Mouse (Mus musculus) T-cell, adult 2 months (primary cell): Measurements from ENCODE around the gene Desi2.
"Not testable (repeated sequence)": the region's sequence is repeated elsewhere in the genome, so short reads cannot be mapped to it uniquely, and the experiment has no call there.

Source experiments
- DNase-seq: peaks from one replicate; pipeline ENCODE4 v3.0.0; 2022; ENCODE audit warnings: low spot score

The Desi2 gene

GRCm38 (mm10) chr1:178187216-178187791, at the start of gene Desi2:
Gene Desi2, plus strand, starts transcription at chr1:178187417.
- peak; percentile 99 for DNase-seq

- DNase-seq, result peak; percentile 39
These were observed 40.7 kb upstream of the Desi2 start for GRCm38 (mm10) chr1:178146513-178146912.

GRCm38 (mm10) chr1:178146915-178147314, 40.3 kb upstream of the Desi2 start:
- not testable (repeated sequence) for DNase-seq

- no peak for DNase-seq
These were observed 5.0 kb upstream of the Desi2 start for GRCm38 (mm10) chr1:178182251-178182650.

- no peak for DNase-seq
These were observed 1.6 kb upstream of the Desi2 start for GRCm38 (mm10) chr1:178185591-178185990.

GRCm38 (mm10) chr1:178187810-178188209, 593 bp downstream of the Desi2 start:
- DNase-seq, result not testable (repeated sequence)

GRCm38 (mm10) chr1:178188386-178188785, 1.2 kb downstream of the Desi2 start:
- peak; percentile 9 for DNase-seq

GRCm38 (mm10) chr1:178205701-178206325, 18.6 kb downstream of the Desi2 start:
- no peak for DNase-seq

GRCm38 (mm10) chr1:178207856-178208255, 20.6 kb downstream of the Desi2 start:
- not testable (repeated sequence) for DNase-seq

- DNase-seq, result no peak
These were observed 22.7 kb downstream of the Desi2 start for GRCm38 (mm10) chr1:178209966-178210365.

- DNase-seq, result no peak
These were observed 29.9 kb downstream of the Desi2 start for GRCm38 (mm10) chr1:178217157-178217556.

GRCm38 (mm10) chr1:178218305-178218704, 31.1 kb downstream of the Desi2 start:
- DNase-seq, result no peak

- DNase-seq, result no peak
These were observed 32.2 kb downstream of the Desi2 start for GRCm38 (mm10) chr1:178219166-178220077.

- DNase-seq, result not testable (repeated sequence)
These were observed 41.7 kb downstream of the Desi2 start for GRCm38 (mm10) chr1:178228888-178229287.

- DNase-seq, result no peak
These were observed 46.9 kb downstream of the Desi2 start for GRCm38 (mm10) chr1:178234109-178234508.

GRCm38 (mm10) chr1:178235919-178236466, 48.8 kb downstream of the Desi2 start:
- DNase-seq, result no peak

GRCm38 (mm10) chr1:178238676-178239075, 51.5 kb downstream of the Desi2 start:
- no peak for DNase-seq

GRCm38 (mm10) chr1:178241884-178242508, 54.8 kb downstream of the Desi2 start:
- peak; percentile 66 for DNase-seq

- no peak for DNase-seq
These were observed 61.0 kb downstream of the Desi2 start for GRCm38 (mm10) chr1:178248107-178248820.

GRCm38 (mm10) chr1:178254598-178254997, 67.4 kb downstream of the Desi2 start:
- DNase-seq, result no peak

- no peak for DNase-seq
These were observed 69.1 kb downstream of the Desi2 start for GRCm38 (mm10) chr1:178256351-178256750.
